Mouse (Mus musculus): ENCODE measurements at regions not wholly inside any gene's neighbourhood (a gene's known extent, or its start where the extent isn't known, plus 50 kb on each side); places are given as distances from the start of the nearest gene placed in this dataset.

DNA sequence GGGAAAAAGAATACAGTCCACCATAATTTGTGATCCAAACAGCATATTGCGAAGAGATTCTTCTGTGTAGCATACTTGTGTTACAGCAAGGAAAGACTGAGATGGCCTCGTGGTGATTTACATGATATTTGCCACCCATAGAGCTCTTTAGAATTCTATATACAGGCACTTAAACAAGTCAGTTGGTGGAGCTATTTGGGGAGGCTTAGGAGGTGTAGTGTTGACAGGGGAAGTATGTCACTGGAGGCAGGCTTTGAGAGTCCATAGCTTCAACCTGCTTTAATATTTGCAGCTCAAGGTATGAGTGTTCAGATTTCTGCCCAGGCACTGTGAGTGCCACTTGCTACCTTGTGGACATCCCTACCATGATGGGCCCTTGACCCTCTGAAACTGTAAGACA is 187.3 kb downstream of the Ostf1 start:
- intact Hi-C loops (cut with DNase I): no loop called here
- DNase-seq: no peak

DNA sequence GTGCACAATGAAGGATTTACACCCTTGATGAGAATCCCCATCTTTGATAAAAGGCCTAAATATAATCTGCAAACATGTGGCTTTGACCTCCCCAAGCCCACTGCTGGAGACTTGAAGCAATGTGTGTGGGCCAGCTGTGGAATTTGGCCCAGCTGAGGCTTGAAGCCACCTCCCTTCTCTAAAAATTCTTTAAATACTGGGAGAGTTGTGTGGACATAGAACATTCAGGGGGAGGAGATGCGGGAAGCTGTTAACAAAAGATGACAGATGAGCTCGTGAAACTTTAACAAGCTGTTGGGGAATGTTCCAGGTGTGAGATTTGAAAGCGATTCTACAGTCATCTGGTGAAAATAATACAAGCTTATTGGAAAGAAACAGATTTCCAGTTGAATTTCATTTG is 195.3 kb downstream of the Ostf1 start:
- intact Hi-C loops (cut with DNase I): no loop called here
- peak in 1 of 2 experiments; percentile 6 for DNase-seq

DNA sequence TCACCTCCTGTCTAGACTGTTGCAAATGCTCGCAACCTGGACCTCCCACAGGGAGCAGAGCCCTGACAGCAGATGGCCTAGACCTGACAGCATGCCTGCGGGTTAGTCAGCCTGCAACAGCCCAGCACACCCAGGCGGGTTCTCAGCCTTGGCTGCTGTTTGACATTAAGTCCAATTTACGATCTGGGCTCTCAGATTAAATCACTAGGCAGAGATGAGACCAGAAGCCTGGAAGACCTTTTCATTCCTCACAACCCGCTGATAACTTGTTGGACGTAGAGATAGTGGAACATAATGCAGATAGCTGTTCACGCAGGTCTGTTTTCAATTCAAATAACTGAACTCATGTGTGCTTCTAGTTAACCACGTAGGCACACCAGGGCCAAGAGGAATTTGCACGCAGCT is 211.2 kb downstream of the Ostf1 start:
- DNase-seq: peak in 1 of 2 experiments; percentile 2
- intact Hi-C loops (cut with DNase I): no loop called here

DNA sequence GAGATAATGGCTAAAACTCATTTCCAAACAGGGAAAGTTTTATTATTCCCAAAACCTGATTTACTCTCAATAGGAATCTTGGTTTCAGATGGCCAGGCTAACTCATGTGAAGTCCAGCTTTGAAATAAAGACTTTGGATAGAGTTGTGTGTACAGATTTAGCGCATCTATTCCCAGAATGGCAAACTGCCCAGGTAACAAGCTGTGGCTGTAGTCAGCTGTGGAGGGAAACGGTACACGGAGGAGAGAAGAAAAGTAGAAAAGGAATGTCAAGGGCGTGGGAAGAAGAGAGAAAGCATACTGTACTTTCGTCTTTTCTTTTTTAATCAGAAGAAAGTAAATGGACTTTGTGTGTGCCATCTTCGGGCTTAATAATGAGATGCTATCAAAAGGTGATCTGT is 213.1 kb downstream of the Ostf1 start:
- peak in 1 of 2 experiments; percentile 21 for DNase-seq
- intact Hi-C loops (cut with DNase I): no loop called here

DNA sequence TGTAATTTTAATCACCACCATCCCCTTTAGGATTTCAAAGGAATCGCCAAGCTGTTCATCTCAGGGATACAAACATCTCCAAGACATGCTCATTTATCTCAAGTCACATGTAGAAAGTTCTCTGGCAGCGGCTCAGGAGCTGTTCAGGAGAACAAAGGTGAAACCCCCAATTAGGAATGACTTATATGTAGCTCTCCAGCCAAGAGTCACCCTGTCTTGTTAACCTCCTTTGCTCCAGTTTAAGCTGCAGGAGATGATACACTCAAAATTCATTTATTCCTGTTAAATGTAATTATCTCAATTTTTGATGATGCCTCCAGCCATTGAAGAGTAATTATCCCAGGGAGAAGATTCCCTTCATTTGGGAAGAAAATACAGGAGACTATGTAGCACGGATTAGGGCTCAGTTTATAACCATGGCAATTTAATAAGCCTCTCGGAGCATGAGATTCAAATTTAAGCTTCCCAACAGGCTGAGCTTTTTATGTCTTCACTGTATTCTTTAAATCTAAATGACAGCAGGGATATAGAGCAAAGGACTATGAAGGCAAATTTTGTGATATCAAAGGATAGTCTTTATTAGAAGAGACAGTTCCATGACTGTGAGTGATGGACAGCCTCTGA is 254.0 kb downstream of the Ostf1 start:
- intact Hi-C loops (cut with DNase I): no loop called here
- no peak for DNase-seq

DNA sequence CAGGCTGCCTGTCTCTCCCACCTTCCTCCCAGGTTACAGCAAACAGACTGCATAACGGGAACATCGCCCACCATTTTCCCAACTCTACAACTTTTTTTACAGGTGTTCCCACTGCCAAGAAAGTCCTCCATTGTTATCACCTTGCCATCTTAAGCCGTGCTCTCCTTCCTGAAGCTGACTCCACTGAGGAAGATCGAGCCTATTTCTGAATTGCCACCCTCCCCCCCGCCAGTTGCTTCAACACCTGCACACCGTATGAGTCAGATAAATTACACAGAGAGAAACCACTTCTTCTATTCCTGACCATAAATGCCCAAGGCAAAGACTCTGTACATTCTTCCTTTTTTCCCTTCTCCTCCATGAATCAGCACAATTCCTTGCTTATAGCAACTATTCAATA is 263.0 kb downstream of the Ostf1 start:
- DNase-seq: no peak
- intact Hi-C loops (cut with DNase I): no loop called here

DNA sequence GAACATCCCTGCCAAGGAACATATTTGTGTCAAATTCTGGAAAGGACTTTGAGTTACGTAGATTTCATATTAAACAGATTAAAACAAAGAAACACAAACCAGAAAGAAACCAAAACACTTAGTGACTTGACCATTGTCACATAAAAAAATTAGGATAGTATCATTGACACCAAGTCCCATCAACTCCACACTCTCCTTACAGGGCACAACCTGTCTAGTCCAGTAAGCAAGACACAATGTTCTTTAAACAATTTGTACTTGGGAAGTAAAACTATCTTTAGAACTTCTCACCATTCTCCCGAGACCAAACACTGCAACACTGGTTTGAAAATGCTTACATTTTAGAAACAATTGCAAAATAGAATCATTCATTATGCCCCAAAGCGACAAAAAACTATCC is 277.7 kb downstream of the Ostf1 start:
- no peak for DNase-seq
- intact Hi-C loops (cut with DNase I): no loop called here

DNA sequence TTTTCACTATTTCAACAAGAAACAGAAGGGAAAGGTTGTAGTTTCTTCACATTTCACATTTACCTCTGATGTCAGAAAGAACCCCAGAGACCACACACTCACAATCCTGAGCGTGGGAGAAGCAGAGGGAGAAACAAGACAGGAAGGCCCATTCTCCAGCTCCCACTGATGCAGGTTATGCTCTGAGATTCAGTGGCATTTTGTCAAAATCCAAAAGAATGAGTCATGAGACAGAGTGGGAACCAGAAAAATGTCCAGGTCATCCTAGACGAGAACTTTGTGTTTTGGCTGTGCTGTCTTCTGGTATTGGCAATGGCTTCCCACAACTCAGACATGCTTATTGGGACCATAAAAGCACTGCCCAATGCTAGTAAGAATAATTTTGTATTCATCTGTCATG is 285.9 kb downstream of the Ostf1 start:
- no peak for DNase-seq
- intact Hi-C loops (cut with DNase I): no loop called here

DNA sequence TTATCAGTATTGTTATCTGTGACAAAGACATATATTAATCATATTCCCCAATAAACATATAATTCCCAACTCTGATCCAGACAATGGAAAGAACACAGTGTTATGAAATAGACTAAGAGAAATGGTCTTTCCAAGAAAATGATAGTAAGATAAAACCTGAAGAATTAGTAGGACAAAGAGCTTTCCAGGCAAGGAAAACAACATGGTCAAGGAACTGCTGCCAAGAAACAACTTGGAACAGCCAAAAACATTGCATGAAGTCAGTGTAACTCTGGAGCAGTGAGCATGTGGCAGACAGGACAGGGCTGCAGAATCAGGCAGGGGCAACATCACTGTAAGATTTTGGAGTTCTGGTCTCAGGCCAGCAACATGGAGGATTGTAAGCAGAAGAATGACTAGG is 288.0 kb downstream of the Ostf1 start:
- DNase-seq: peak; percentile 10 to 25
- intact Hi-C loops (cut with DNase I): no loop called here

DNA sequence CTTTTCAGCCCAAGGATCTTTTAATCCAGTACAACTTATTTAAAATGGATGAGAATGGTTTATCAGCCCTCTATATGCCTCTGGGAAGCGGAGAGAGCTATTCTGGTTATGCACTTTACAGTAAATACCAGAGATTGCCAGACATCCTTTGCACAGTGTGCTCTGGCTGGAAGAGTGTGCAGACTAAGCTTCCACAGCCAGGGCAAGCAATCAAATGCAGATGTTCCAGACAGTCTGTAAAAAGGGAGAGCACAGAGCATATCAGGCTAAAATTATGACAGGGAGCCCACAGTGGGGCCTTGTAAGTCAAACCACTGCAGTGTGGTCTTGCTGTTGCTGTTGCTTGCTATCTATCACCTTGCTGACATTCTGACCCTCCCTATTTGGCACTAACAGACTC is 288.6 kb downstream of the Ostf1 start:
- intact Hi-C loops (cut with DNase I): no loop called here
- peak in 1 of 2 experiments; percentile 9 for DNase-seq

DNA sequence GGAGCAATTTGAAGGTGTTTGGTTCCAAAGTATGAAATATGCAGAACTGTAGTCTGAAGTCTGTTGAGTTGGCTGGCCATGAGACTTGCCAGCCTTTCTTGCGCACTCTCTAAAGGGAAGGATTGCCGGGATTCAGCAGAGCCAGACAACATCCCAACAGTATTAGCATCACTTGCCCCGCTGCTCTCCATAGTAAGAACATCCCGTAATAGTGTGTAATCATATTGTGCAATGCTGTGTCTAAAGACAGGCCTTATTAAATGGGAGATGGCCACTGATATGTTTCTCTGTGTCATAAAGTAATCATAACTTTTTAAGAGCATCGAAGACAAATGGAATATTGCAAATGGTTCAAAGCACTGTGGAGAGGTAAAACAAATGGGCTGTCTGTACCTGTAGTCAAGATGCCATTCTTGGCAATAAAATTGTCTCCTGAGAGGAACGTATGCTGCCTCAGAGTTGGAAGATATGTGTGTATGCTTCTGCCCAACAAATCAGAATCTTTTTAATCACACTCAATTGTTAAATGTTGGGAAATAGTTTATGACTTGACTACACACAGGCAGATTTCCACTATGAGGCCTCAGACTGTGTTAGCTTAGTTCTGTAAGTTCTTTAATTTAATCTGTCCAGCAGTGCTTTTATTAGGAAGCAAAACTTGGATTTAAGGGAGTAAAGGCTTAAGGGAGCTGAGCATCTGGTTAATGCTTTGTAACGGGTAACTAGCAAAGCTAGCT is 293.6 kb downstream of the Ostf1 start:
- no peak for DNase-seq
- intact Hi-C loops (cut with DNase I): no loop called here

DNA sequence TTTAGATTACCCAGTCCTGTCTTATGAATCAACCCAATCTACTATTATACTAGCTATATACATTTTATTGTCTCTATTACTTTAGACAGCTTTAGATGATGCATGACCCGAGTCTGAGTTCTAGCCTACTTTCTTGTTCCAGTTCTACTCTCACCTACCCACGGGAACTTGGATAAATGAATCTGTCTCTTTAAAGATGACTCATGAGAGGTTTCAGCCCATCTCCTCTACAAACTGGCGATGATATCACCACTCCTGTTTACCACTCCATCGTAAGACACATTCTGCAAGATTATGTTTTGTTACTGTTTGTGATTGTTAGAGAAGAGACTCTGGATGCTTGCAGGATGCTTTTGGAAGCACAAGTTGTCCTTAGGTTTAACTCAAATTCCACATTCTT is 295.0 kb downstream of the Ostf1 start:
- intact Hi-C loops (cut with DNase I): no loop called here
- no peak for DNase-seq

DNA sequence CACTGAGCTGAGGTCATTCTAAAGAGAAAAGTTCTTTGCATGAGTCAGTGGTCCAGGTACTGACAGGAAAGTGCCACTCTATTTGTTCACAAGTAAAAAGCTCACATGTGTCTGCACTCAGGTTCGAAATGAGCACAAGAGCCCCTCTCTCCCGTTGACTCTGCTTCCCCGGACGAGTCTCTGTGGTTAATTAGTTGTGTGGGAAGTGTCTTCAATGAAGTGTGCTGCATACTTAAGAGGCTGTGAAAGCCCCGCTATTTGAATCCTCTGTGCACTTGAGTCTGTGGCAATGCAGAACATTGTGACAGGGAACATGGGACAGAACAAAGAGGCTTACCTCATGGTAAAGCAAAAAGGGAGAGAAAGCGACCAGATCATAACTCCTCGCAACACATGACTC is 297.0 kb downstream of the Ostf1 start:
- intact Hi-C loops (cut with DNase I): no loop called here
- no peak for DNase-seq

DNA sequence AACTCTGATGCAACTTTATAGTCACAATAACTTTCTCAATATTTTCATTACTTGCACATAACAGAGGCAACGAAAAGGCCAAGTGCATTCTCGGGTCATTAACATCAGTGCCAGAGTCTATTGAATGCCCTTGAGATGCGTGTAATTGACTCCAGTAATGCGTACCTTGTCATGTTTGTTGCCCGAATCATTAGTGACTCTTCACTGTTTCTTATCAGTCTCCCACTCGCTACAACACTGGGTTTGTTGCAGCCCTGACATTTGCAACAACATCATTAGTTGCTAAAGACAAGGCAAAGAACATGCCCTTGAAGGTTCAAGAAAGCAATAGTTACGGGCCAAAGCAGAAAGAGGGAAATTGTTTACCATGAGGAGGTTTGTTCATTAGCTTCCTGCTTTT is 299.8 kb downstream of the Ostf1 start:
- no peak for DNase-seq
- intact Hi-C loops (cut with DNase I): no loop called here

DNA sequence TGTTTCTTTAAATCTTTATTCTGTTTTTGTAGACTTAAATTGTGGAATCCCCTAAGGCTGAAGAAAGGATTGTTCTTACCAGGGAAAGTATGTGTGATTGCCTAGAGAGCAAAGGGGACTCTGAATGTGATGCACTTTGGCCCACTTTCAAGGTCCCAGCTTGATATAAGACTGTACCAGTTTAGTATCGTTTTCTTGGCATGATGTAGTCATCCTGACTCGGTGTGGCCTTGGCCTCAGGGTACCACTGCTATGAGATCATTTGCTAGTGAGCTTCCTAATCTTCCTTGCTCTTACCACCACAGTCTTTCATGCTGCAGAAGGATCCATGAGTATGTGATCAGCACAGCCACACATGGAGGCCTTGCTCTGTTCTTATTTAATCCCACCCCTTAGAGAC is 302.2 kb downstream of the Ostf1 start:
- intact Hi-C loops (cut with DNase I): no loop called here
- DNase-seq: no peak

DNA sequence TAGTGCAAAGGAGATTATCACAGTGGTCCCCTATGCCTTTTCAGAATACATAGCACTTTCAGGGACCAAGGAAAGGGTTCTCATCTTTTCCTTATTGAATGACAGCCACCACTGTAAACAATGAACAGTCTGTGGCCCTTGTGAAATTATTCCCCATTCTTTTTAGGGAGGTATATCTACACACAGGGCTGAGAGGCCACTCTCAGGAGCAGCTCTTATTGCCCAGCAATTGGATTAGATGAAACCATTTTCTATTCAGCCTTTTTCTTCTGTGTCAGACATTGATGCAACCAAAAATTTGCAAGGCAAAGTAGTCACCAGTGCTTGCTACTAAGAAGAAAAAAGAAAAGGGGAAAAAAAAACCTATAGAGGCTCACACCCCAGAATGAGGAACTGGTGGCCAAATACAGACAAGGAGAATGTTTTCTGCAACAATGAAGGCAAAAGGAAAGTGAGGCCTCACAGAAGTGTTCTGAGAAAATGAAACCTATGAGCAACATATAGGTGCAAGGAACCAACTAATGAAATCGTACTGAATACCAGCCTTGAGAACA is 313.2 kb downstream of the Ostf1 start:
- no peak for DNase-seq
- intact Hi-C loops (cut with DNase I): no loop called here

DNA sequence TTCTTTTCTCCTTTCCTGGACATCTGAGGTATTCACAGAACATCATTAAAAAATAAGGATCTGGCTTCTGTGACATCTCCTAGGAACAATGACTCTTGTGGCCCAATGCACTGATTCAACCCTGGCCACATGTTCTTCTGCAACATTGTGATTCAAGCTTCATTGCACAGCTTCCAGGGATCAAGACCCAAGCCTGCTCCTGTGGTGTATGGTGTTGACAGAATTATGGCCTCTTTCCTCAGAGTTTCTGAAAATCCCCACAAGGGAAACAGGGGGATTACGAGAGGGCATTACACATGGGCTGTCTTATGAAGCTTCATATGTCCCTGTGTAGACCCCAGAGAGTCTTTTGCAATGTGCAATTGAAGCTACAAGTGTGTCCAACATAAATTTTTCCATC is 358.2 kb downstream of the Ostf1 start:
- intact Hi-C loops (cut with DNase I): no loop called here
- no peak for DNase-seq

DNA sequence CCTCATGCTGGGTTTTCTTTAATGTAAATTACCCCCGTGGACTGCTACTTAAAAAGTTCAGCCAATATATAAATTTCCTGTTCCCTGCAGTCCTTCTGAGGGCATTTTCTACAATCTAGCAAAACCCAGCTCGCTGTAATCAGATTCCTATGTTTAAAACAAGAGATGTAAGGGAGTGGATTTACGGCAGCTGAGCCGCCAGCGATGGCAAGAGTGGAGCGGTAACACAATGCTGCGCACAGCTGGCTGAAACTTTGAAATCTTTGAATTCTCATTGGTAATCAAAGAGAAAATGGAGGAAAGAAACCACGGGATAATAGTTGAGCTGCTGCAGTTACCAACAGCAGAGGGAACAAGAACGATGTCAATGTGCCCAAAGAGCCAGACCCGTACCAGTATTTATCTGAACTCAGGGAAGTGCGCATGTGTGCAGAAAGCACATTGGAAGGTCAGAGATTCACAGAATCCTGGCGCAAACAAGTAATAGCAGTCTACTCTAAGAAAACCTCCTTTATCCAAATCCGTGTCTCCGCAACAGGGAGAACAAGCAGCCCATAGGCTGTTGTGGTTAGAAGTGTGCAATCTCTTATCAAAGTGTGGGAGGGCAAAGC is 376.4 kb downstream of the Ostf1 start:
- no peak for DNase-seq
- intact Hi-C loops (cut with DNase I): no loop called here

DNA sequence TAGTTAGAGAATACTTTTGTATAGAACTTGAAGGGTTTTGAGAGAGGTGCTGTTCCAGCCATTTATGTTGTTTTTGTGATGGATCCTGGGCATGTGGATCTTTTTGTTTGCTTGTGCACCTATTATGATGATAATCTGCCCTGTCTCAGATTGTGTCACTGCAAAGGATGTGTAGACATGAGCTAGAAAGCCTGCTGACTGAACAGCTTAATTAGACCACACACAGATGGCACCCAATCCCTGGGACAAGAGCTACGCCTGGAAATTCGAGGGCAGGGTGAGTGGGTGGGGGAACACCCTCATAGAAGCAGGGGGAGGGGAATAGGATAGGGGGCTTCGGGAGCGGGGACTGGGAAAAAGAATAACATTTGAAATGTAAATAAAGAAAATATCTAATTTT is 378.3 kb downstream of the Ostf1 start:
- intact Hi-C loops (cut with DNase I): no loop called here
- DNase-seq: no peak

All from heart, postnatal 14 days (tissue).